Mouse (Mus musculus) embryonic facial prominence, embryonic 15.5 days (tissue): ENCODE results near the gene Cmas. TPM values are rescaled to one million over a fixed set of nuclear protein-coding genes. Genes with fewer than 3 reads are reported as not detected.

Experiments used
- ATAC-seq: fragments of 200-750 bp; cut with Nextera tagmentation; 2 replicates; pipeline ENCODE4 v1.8.0; 2017; ENCODE audit warnings: low read depth, moderate TSS enrichment; ENCODE audit not compliant: insufficient number of reproducible peaks, low FRiP score, low TSS enrichment
- H3K27ac ChIP-seq: fragments of 300-500 bp; sonication (generic); replicated peaks from 2 replicates; pipeline ENCODE4 v1.5.1; 2015; ENCODE audit warnings: mild to moderate bottlenecking, inconsistent platforms
- H3K27me3 ChIP-seq: fragments of 300-500 bp; sonication (generic); 2 replicates; pipeline ENCODE4 v1.6.1; 2015; ENCODE audit warnings: inconsistent platforms
- H3K36me3 ChIP-seq: fragments of 300-500 bp; sonication (generic); 2 replicates; pipeline ENCODE4 v1.6.1; 2015; ENCODE audit warnings: mild to moderate bottlenecking, inconsistent platforms
- H3K4me1 ChIP-seq: fragments of 300-500 bp; sonication (generic); 2 replicates; pipeline ENCODE4 v1.6.1; 2015; ENCODE audit warnings: inconsistent platforms
- H3K4me2 ChIP-seq: fragments of 300-500 bp; sonication (generic); replicated peaks from 2 replicates; pipeline ENCODE4 v1.6.1; 2015; ENCODE audit warnings: mild to moderate bottlenecking, inconsistent platforms
- H3K4me3 ChIP-seq: fragments of 300-500 bp; sonication (generic); replicated peaks from 2 replicates; pipeline ENCODE4 v1.5.1; 2015; ENCODE audit warnings: mild to moderate bottlenecking, inconsistent platforms
- H3K9ac ChIP-seq: fragments of 300-500 bp; sonication (generic); 2 replicates; pipeline ENCODE4 v1.6.1; 2015; ENCODE audit warnings: inconsistent platforms
- H3K9me3 ChIP-seq: fragments of 300-500 bp; sonication (generic); replicated peaks from 2 replicates; pipeline ENCODE4 v1.6.1; 2016; ENCODE audit warnings: inconsistent platforms
- WGBS: fragments of 180-500 bp; shearing (Covaris S2); methylation state at CpG from one replicate; pipeline ENCODE4 v1.1.7; 2015; 5-methylcytosine and 5-hydroxymethylcytosine counted together
- polyA plus RNA-seq: library from polyadenylated mRNA; unstranded; fragments of >200 nt; fragmentation: Nextera tagmentation; extraction: Ambion mirVana; gene quantifications from 2 replicates; pipeline ENCODE4 v1.2.1, GENCODE M21; 2015

Gene Cmas
- polyA plus RNA-seq, 1 experiment from 2014 or later = 83.5 TPM

DNA sequence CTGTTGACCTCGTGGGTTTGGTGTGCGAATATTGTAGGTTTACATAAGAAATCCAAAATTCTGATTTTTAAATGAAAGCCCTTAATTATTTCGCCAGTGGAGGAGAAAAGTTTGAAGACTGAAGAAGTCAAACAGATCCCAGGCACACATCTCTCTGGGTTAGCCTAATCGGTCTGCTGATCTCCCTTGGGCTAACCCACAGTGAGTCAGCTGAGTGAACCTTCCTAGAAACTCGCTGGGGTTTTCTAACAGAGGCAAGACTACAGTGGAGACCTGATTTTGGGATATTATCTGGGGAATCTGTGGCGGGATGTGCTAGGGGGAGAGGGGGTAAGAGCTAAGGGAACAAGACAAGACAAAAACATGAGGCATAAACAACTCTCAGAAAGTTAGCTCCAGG lies 53.8 kb downstream of the Cmas start:
- Histone ChIP-seq H3K4me2 (no peak overlapping the region), H3K36me3 (no peaks in the 10 kb centered on the region), H3K4me3 (no peak overlapping the region), H3K9ac (no peak overlapping the region), H3K27ac (no peak overlapping the region), H3K9me3 (no peaks in the 10 kb centered on the region), H3K27me3 (no peaks in the 10 kb centered on the region), H3K4me1 (no peaks in the 10 kb centered on the region; the same call in 1 of the 2 replicates)
- WGBS = 58% methylated on average over 6 of the region's 6 CpGs
- ATAC-seq = no peak

DNA sequence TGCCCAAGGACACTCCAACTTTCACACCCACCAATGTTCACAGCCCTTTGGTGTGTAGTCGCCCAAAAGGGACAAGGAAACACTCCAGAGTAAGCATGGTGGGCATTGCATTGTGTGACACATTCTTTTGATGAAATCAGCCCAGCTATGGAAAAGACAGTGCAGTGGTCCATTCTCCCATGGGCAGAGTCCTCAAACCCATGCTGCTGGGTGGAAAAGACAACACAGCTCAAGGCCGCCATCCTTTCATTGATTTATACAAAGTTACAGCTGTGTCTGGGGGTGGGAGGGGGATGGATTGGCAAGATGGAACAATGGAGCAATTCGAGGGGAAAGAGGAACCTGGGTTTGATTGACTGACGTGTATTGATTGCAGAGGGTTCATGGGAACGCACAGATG lies 56.5 kb downstream of the Cmas start:
- WGBS = 71% methylated on average over 5 of the region's 5 CpGs
- Histone ChIP-seq H3K9ac (no peak overlapping the region), H3K27ac (no peak overlapping the region), H3K27me3 (no peaks in the 10 kb centered on the region), H3K4me1 (no peaks in the 10 kb centered on the region; the same call in 1 of the 2 replicates), H3K4me2 (no peak overlapping the region), H3K9me3 (no peaks in the 10 kb centered on the region), H3K4me3 (no peak overlapping the region), H3K36me3 (no peaks in the 10 kb centered on the region)
- ATAC-seq = no peak

DNA sequence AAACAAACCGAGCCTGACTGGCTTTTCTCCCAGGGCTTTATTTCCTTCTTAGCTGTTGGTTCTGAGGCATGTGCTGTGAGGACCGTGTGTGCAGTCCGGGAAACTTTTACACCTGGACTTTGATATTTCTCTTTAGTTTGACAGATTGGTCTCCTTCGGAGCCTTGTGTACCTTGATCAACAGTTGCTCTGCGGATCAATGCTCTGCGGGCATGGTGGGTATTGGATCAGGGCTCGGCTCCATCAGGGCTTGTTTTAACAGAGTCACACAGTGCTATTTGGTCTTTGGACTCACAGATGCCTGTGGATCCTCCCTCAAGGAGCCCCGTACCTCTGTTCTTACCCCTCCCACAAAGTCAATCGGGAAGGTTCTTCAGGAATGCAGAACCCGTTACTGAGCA lies 57.5 kb downstream of the Cmas start:
- no peaks in the 10 kb centered on the region for H3K9me3 ChIP-seq
- H3K4me1 ChIP-seq = no peaks in the 10 kb centered on the region; the same call in 1 of the 2 replicates
- WGBS = 48% methylated on average over 10 of the region's 10 CpGs
- H3K9ac ChIP-seq = no peak overlapping the region
- peak overlapping the region; percentile 43; the same call in 1 of the 2 replicates for H3K4me3 ChIP-seq
- no peaks in the 10 kb centered on the region for H3K27me3 ChIP-seq
- no peak overlapping the region for H3K27ac ChIP-seq
- H3K36me3 ChIP-seq = no peaks in the 10 kb centered on the region
- H3K4me2 ChIP-seq = peak overlapping the region; percentile 56
- 0 out of 2 replicates have a peak, but pooled peaks have one; percentile 18 for ATAC-seq

DNA sequence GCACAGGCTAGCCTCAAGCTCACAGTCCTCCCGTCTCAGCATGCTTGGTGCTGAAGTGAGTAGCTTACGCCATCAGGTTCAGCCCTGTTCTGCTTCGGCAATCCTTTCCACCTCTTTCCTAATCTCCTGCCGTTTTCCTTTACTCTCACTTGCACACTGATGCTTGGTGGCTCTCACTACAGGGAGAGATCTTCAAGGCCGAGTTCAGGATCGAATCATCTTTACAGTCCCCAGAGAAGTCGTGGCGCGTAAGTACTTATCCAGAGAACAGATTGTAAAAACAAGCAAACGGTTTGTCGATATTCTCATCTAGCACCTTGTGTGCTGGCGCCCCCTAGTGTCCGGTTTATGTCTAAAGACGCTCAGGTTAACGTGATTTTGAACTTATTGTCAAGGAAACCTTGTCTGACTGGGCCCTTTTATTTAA lies 58.0 kb downstream of the Cmas start:
- ATAC-seq = peak; percentile 59; the same call in 1 of the 2 replicates
- Histone ChIP-seq H3K4me2 (peak overlapping the region; percentile 56), H3K4me1 (no peaks in the 10 kb centered on the region; the same call in 1 of the 2 replicates), H3K9me3 (no peaks in the 10 kb centered on the region), H3K27me3 (no peaks in the 10 kb centered on the region), H3K36me3 (no peaks in the 10 kb centered on the region), H3K4me3 (peak overlapping the region; percentile 43), H3K27ac (no peak overlapping the region), H3K9ac (no peak overlapping the region)
- 3% methylated on average over 15 of the region's 15 CpGs for WGBS

DNA sequence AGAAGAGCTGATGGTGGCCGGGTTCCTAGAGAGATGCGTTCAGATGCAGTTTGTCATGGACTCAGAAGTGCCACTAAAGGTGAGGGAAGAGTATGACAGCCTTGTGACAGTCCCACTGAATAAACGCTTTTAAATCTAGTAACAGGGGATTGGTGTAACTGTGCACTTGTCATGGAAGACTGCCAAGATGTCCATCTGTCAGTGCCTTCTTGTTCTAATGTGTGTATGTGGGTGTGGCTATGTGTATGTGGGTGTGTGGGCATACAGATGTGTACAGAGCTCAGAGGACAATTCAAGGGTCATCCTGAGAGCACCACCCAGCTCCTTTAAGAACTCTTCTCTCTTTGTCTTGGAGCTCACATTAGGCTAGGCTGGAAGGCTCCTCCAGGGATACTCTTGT lies 59.0 kb downstream of the Cmas start:
- Histone ChIP-seq H3K27me3 (no peaks in the 10 kb centered on the region), H3K9ac (no peak overlapping the region), H3K4me2 (no peak overlapping the region), H3K27ac (no peak overlapping the region), H3K4me1 (no peaks in the 10 kb centered on the region; the same call in 1 of the 2 replicates), H3K4me3 (no peak overlapping the region), H3K9me3 (no peaks in the 10 kb centered on the region), H3K36me3 (no peaks in the 10 kb centered on the region)
- no peak for ATAC-seq
- 67% methylated on average over 3 of the region's 3 CpGs for WGBS

DNA sequence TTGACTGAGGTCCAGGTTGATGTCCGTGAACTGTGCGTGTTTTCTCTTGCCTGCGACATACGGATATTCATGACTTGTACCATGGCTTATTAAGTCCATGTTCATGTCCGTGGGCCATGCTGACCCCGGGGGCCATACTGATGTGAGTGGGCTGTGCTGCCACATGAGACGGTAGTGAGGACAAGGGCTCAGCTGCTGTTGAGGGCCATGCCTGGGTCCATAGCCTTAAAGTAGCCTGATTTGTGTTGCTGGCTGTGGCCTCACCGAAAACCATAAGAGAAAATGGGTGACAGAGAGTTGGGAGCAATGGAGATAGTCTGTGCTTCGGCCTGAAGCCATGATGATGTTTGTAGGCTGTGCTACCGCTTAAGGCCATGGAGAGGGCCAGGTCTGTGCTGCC lies 61.8 kb downstream of the Cmas start:
- no peak overlapping the region for H3K4me2 ChIP-seq
- 93% methylated on average over 10 of the region's 10 CpGs for WGBS

DNA sequence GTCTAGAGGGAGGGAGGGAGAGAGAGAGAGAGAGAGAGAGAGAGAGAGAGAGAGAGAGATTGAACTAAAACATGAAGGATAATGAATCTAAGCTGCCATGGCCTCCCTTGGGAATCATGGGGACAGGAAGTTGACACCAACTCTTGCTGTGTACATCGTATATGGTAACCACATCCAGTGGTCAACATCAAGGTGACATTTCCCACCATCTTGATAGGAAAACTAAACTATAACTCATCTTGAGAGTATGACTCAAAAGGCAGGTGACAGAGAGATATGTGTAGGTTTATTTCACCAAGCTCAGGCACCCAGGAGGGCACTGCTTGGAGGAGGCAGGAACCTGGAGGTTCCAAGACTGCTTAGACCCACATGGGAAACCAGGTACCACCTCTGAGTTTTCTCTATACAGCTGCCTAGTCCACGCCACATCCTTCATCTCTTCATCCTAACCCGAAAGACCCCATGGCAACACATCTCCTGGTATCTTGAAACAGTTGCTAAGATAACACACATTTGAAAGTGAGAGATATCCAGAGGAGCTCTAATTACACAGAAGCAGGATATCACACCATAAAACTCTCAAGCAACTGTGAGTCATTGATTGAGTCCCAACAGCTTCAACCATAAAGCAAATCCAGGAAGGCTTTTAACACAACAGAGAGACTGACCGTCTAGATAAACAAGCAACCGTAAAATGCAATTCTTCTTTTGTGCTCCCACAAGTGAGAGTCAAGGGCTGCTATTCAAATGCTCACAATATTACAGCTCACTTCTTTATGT lies 66.7 kb downstream of the Cmas start:
- no peak overlapping the region for H3K4me2 ChIP-seq
- H3K27me3 ChIP-seq = no peaks in the 10 kb centered on the region
- no peak overlapping the region for H3K27ac ChIP-seq
- no peaks in the 10 kb centered on the region for H3K4me1 ChIP-seq
- no peaks in the 10 kb centered on the region for H3K36me3 ChIP-seq
- no peaks in the 10 kb centered on the region for H3K9me3 ChIP-seq
- 85% methylated on average over 5 of the region's 5 CpGs for WGBS
- ATAC-seq = no peak
- H3K4me3 ChIP-seq = no peak overlapping the region
- H3K9ac ChIP-seq = no peak overlapping the region

More for the DNA sequence above, 61.8 kb downstream of the Cmas start:
- H3K4me3 ChIP-seq = no peak overlapping the region
- no peak overlapping the region for H3K27ac ChIP-seq
- no peaks in the 10 kb centered on the region; the same call in 1 of the 2 replicates for H3K4me1 ChIP-seq
- H3K36me3 ChIP-seq = no peaks in the 10 kb centered on the region
- no peak overlapping the region for H3K9ac ChIP-seq
- no peak for ATAC-seq
- no peaks in the 10 kb centered on the region for H3K9me3 ChIP-seq
- no peaks in the 10 kb centered on the region for H3K27me3 ChIP-seq

Other genes starting within 250 kb of the Cmas start
- 211 and 225 TPM in 2 replicates for gene Ldhb, start 248.7 kb upstream of the Cmas start, polyA plus RNA-seq
- 15.2 and 16.0 TPM in 2 replicates for gene Kcnj8, start 185.1 kb upstream of the Cmas start, polyA plus RNA-seq
- 4.9 TPM in 2 replicates for gene Abcc9, start 54.4 kb upstream of the Cmas start, polyA plus RNA-seq
- gene Sult6b2, start 47.8 kb downstream of the Cmas start, polyA plus RNA-seq = not detected in 2 replicates
- gene St8sia1, start 207.8 kb downstream of the Cmas start, polyA plus RNA-seq = 0.98 and 1.1 TPM in 2 replicates